Mouse (Mus musculus) heart, adult 2 months (tissue): ENCODE data around the gene Lepr.

Experiments used
- CTCF ChIP-seq: fragments of 200-600 bp; IDR thresholded peaks from 2 replicates; pipeline ENCODE4 v1.8.1; 2022; ENCODE audit warnings: antibody characterized with exemption, mild to moderate bottlenecking, moderate library complexity
- EP300 ChIP-seq: fragments of 200-500 bp; IDR thresholded peaks from 2 replicates; pipeline ENCODE4 v1.6.1; 2011; ENCODE audit warnings: low read depth, low read length, control low read depth; ENCODE audit not compliant: insufficient read depth

DNA sequence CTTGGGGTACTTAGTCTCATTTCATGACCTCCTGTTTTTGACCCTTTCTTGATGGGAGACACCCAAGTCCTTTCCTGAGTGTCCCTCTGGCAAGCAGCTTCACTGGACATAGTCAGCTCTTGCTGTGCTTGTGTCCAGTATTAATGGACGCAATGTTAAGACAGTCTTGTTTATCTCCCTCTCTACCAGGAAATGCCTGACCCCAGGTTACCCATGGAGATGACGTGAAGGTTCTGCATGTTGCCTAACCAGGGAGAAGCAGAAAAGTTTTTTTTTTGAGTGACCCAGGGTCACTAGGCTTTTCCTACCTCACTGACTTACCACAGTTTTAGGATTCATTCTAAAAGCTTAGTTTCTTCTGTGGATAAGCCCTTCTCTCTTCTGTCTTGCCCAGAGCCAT is 24.8 kb downstream of the Lepr start:
- TF ChIP-seq EP300 (no peak), CTCF (no peak)
